Mouse (Mus musculus): ENCODE results near the gene Ppp1r14c. TPM values are rescaled to one million over a fixed set of nuclear protein-coding genes. Genes with fewer than 3 reads are reported as not detected.

Ppp1r14c gene
- polyA plus RNA-seq, 1 experiment from 2014 or later: 1.7 TPM

Small RNA genes within 50 kb of the gene (microRNA-seq; reads per million reads assigned to microRNA genes)
- not detected for gene Gm24482

Other genes starting within 250 kb of the Ppp1r14c start
- gene H60c, start 98.3 kb upstream of the Ppp1r14c start, polyA plus RNA-seq (2014; fragmentation: Nextera tagmentation; extraction: Ambion mirVana): not detected in 2 replicates
- not detected in 2 replicates for gene Iyd, start 174.2 kb downstream of the Ppp1r14c start, polyA plus RNA-seq (2014; fragmentation: Nextera tagmentation; extraction: Ambion mirVana)

Measured in limb, embryonic 11.5 days (tissue).